Mouse (Mus musculus) embryonic fibroblast, embryonic 13.5 days (primary cell): Measurements from ENCODE around the gene Dhodh.

ENCODE experiments used
- CTCF ChIP-seq: IDR thresholded peaks from 2 replicates; pipeline ENCODE4 v1.5.1; 2011; ENCODE audit warnings: mild to moderate bottlenecking, control low read depth, low read length, moderate library complexity, borderline replicate concordance; ENCODE audit not compliant: insufficient read depth
- POLR2A ChIP-seq: IDR thresholded peaks from 2 replicates; pipeline ENCODE4 v1.6.1; 2011; ENCODE audit warnings: low read depth, mild to moderate bottlenecking, control low read depth, low read length, moderate library complexity

- TF ChIP-seq CTCF, result no peak
- TF ChIP-seq POLR2A, result no peak
These were observed 823 bp downstream of the Dhodh start for GRCm38 (mm10) chr8:109607650-109608049.
